ENCODE assay signal across 8 mouse cellular contexts in genomic region chr8:11382059-11382810, GRCm38 (mm10).
DNase-seq lines count a peak whose midpoint lies in the region; ATAC-seq and TF ChIP-seq lines count a peak whose summit lies in the region.

No protein-coding gene starts in this region.

- H3K9me3 ChIP-seq in lung, embryonic 14.5 days (ENCODE audit: low read depth, low read length): no peaks in the 10 kb centered on the region
- H3K9me3 ChIP-seq in heart, embryonic 13.5 days: no peaks in the 10 kb centered on the region

- H3K9ac ChIP-seq in lung, embryonic 14.5 days: no peak overlapping the region
- peak overlapping the region; percentile 64 for H3K9ac ChIP-seq in heart, embryonic 13.5 days

- no peak overlapping the region for H3K4me3 ChIP-seq in lung, embryonic 14.5 days (ENCODE audit: low read depth, low read length)
- no peak overlapping the region for H3K4me3 ChIP-seq in embryonic fibroblast, embryonic 13.5 days (ENCODE audit: insufficient read depth, low read length)
- H3K4me3 ChIP-seq in heart, embryonic 13.5 days: no peak overlapping the region

- TF ChIP-seq CTCF in lung, embryonic 14.5 days (IDR thresholded peaks at IDR 0.05; ENCODE audit: low read depth): no peak
- TF ChIP-seq CTCF in embryonic fibroblast, embryonic 13.5 days (IDR thresholded peaks at IDR 0.05; ENCODE audit: borderline replicate concordance, insufficient read depth, low read length): no peak

- WGBS in lung, embryonic 14.5 days: 36% methylated on average over 19 of the region's 19 CpGs
- WGBS in heart, embryonic 13.5 days: 23% methylated on average over 19 of the region's 19 CpGs

- H3K4me1 ChIP-seq in lung, embryonic 14.5 days (ENCODE audit: insufficient read depth): peaks cover 23% of the 10 kb centered on the region; the same call in 1 of the 2 replicates
- peaks cover 43% of the 10 kb centered on the region for H3K4me1 ChIP-seq in embryonic fibroblast, embryonic 13.5 days (ENCODE audit: control insufficient read depth, insufficient read depth, low read length)
- peaks cover 81% of the 10 kb centered on the region for H3K4me1 ChIP-seq in heart, embryonic 13.5 days

- ATAC-seq in lung, embryonic 14.5 days (ENCODE audit: insufficient read depth): peak; percentile 54; the same call in 1 of the 2 replicates
- no peak for ATAC-seq in heart, embryonic 13.5 days (ENCODE audit: extremely low read depth, insufficient number of reproducible peaks, low FRiP score, low TSS enrichment)

- H3K4me2 ChIP-seq in lung, embryonic 14.5 days: no peak overlapping the region
- peak overlapping the region; percentile 33 for H3K4me2 ChIP-seq in heart, embryonic 13.5 days

- no peaks in the 10 kb centered on the region for H3K36me3 ChIP-seq in lung, embryonic 14.5 days (ENCODE audit: insufficient read depth)
- no peaks in the 10 kb centered on the region for H3K36me3 ChIP-seq in heart, embryonic 13.5 days

- H3K27ac ChIP-seq in lung, embryonic 14.5 days (ENCODE audit: low read depth): peak overlapping the region; percentile 65
- peak overlapping the region; percentile 83 for H3K27ac ChIP-seq in embryonic fibroblast, embryonic 13.5 days (ENCODE audit: insufficient read depth, low read length)
- H3K27ac ChIP-seq in heart, embryonic 13.5 days (replicated peaks): peak overlapping the region; percentile 78

- peak; percentile 65 for DNase-seq in lung, embryonic 14.5 days
- DNase-seq in lung, postnatal 25 days (ENCODE audit: low spot score): no peak
- DNase-seq in layer of hippocampus, adult 18-20 months (ENCODE audit: low spot score in 2 of 2): peak; percentile 76 to 82
- peak; percentile 48 to 73 for DNase-seq in lung, postnatal 4 days
- DNase-seq in telencephalon, adult 2 months (ENCODE audit: low read depth, low spot score): peak; percentile 80
- no peak for DNase-seq in thymus, postnatal 0 days (ENCODE audit: low spot score)

- TF ChIP-seq POLR2A in embryonic fibroblast, embryonic 13.5 days (IDR thresholded peaks at IDR 0.05; ENCODE audit: low read depth, low read length): no peak

- H3K27me3 ChIP-seq in lung, embryonic 14.5 days (ENCODE audit: insufficient read depth, low read length): no peaks in the 10 kb centered on the region
- H3K27me3 ChIP-seq in heart, embryonic 13.5 days (replicated peaks): no peaks in the 10 kb centered on the region

Comparison
In these comparisons a context has a peak if more than half of its experiments do, and no peak if none do; other contexts are left out.
1. DNase-seq: peak in lung, embryonic 14.5 days (single experiment), layer of hippocampus, adult 18-20 months (2 of 2), lung, postnatal 4 days (2 of 2) and telencephalon, adult 2 months (single experiment); none in lung, postnatal 25 days (single experiment) and thymus, postnatal 0 days (single experiment).
2. Peak in every context shown above with its lines, with median percentiles within 50 percentile points of each other: H3K27ac ChIP-seq.